In genomic region chr10:112159882-112160560, GRCm38 (mm10) we compare ENCODE assay signal across 8 mouse cellular contexts. TPM values are rescaled to one million over a fixed set of nuclear protein-coding genes. Genes with fewer than 3 reads are reported as not detected.
DNase-seq lines count a peak whose midpoint lies in the region; ATAC-seq lines count a peak whose summit lies in the region.
"Not testable (repeated sequence)": the region's sequence is repeated elsewhere in the genome, so short reads cannot be mapped to it uniquely, and the experiment has no call there.

TSS of gene Glipr1l3 (minus strand) at chr10:112160327.

- not testable (repeated sequence) for H3K27me3 ChIP-seq in midbrain, embryonic 10.5 days (ENCODE audit: low read depth, poor library complexity, severe bottlenecking)

- 24% methylated on average over 15 of the region's 15 CpGs for WGBS in midbrain, embryonic 10.5 days

- intact Hi-C loops in left cerebral cortex, postnatal 36 days (cut with DNase I), result loop anchor here (5.0 kb wide), 2 partner anchors 98 to 183 kb away; partner anchors contain the start of gene Glipr1l1

- H3K36me3 ChIP-seq in midbrain, embryonic 10.5 days, result not testable (repeated sequence)

- 0 out of 2 replicates have a peak within 1 kb of the TSS, but pooled peaks have one; percentile 9 for H3K4me3 ChIP-seq in midbrain, embryonic 10.5 days

- H3K4me1 ChIP-seq in midbrain, embryonic 10.5 days, result peaks cover 21% of the 10 kb centered on the region

- DNase-seq in adrenal gland, adult 8-10 months, result peak; percentile 64
- DNase-seq in embryo, embryonic 11.5 days (ENCODE audit: low read depth, low spot score), result peak; percentile 79
- DNase-seq in kidney, adult 18-20 months, result peak; percentile 42
- peak; percentile 83 to 90 for DNase-seq in left cerebral cortex, postnatal 36 days (ENCODE audit: low spot score in 2 of 2)
- DNase-seq in midbrain, embryonic 10.5 days (ENCODE audit: low spot score), result peak; percentile 87
- peak; percentile 80 to 88 for DNase-seq in right cerebral cortex, postnatal 36 days (ENCODE audit: low spot score in 2 of 2)
- DNase-seq in yolk sac, embryonic 10.5 days (ENCODE audit: low spot score), result peak; percentile 55

- H3K9me3 ChIP-seq in midbrain, embryonic 10.5 days (replicated peaks), result not testable (repeated sequence)

- peak; percentile 99 for ATAC-seq in granulocyte monocyte progenitor cell, adult 5-6 weeks (replicated peaks; ENCODE audit: poor library complexity, severe bottlenecking)

- H3K27ac ChIP-seq in midbrain, embryonic 10.5 days (replicated peaks), result not testable (repeated sequence)

RNA-seq across cellular contexts. Expression of gene Glipr1l3, which starts in this region (rescaled TPM):
- not detected for total RNA-seq in adrenal gland, adult 8-10 months (2022)
- not detected in 2 replicates for total RNA-seq in granulocyte monocyte progenitor cell, adult 5-6 weeks (2014; fragmentation: Nextera tagmentation)
- not detected in 2 replicates for total RNA-seq in granulocyte monocyte progenitor cell, adult 5-6 weeks (2017)
- total RNA-seq in left cerebral cortex, postnatal 36 days (2021), result not detected
- not detected in 2 replicates for polyA plus RNA-seq in midbrain, embryonic 10.5 days (2016; fragmentation: Nextera tagmentation; extraction: Ambion mirVana)

Comparison
In these comparisons a context has a peak if more than half of its experiments do, and no peak if none do; other contexts are left out.
1. Peak in DNase-seq in adrenal gland, adult 8-10 months; RNA of the gene not detected or under 1 TPM.
2. Peak in ATAC-seq in granulocyte monocyte progenitor cell, adult 5-6 weeks; RNA of the gene not detected or under 1 TPM.
3. Peak in DNase-seq in left cerebral cortex, postnatal 36 days; RNA of the gene not detected or under 1 TPM.
4. Peak in DNase-seq and H3K4me3 ChIP-seq in midbrain, embryonic 10.5 days; RNA of the gene not detected or under 1 TPM.